Mouse (Mus musculus) layer of hippocampus, adult 2 months (tissue): Measurements from ENCODE around the gene Vmn1r139. TPM values are rescaled to one million over a fixed set of nuclear protein-coding genes. Genes with fewer than 3 reads are reported as not detected.
"Not testable (repeated sequence)": the region's sequence is repeated elsewhere in the genome, so short reads cannot be mapped to it uniquely, and the experiment has no call there.

ENCODE experiments used
- DNase-seq, 2 experiments: peaks; one replicate each; pipeline ENCODE4 v3.0.0; 2022; ENCODE audit warnings: low spot score in 2 of 2
- H3K27ac ChIP-seq: fragments of 200-600 bp; 2 replicates; pipeline ENCODE4 v1.8.1; 2022
- H3K4me3 ChIP-seq: fragments of 200-600 bp; 2 replicates; pipeline ENCODE4 v1.8.1; 2022; ENCODE audit warnings: mild to moderate bottlenecking
- long read RNA-seq, 2 experiments: library from polyadenylated mRNA; stranded (forward); transcript quantifications; one replicate each; pipeline ENCODE4 v2.0.0; 2021; ENCODE audit warnings: borderline mapping rate in 2 of 2
- total RNA-seq, 2 experiments: library from RNA; stranded (reverse); gene quantifications; 2 replicates each; pipeline ENCODE4 v1.2.3; 2021

Vmn1r139 gene
- not detected for total RNA-seq
- long read RNA-seq, experiment 1, result 0 reads
- long read RNA-seq, experiment 2, result 0 reads

- not testable (repeated sequence) for H3K27ac ChIP-seq, DNase-seq, H3K4me3 ChIP-seq
Observed at GRCm38 (mm10) chr7:22068757-22069156, at the start of gene Vmn1r139. TSS of gene Vmn1r139 (plus strand) at chr7:22069057.

- not testable (repeated sequence) for H3K27ac ChIP-seq, H3K4me3 ChIP-seq, DNase-seq
Observed at GRCm38 (mm10) chr7:22028797-22029196, 40.1 kb upstream of the Vmn1r139 start, which contains the start of gene Vmn1r138. TSS of gene Vmn1r138 (minus strand) at chr7:22028897.

- H3K4me3 ChIP-seq, DNase-seq: not testable (repeated sequence)
Observed at GRCm38 (mm10) chr7:22056205-22056604, 12.7 kb upstream of the Vmn1r139 start, which contains the start of gene Gm6176. TSS of gene Gm6176 (minus strand) at chr7:22056305.

DNA sequence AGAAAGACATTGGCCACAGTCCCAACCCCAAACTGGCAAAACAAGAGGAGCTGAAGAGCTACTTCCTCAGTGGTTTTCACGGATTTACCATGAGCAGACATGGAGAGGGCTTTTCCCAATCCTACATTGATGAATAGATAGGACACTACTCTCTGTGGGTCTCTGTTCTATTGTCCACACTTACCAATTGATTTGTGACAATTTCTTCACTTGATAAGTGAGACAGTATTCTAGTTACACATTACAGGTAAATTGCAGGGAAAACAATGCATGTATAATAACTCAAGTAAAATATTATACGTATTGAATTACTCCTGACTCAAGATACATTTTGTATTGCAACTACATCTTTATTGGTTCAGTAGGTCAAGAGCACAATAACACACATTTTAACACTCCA, 49.3 kb downstream of the Vmn1r139 start, which contains the start of gene Gm16451:
Gene Gm16451 (minus strand): TSS at position 101 of the 400 bp plus-strand sequence.
- not testable (repeated sequence) for H3K27ac ChIP-seq, DNase-seq, H3K4me3 ChIP-seq

More at GRCm38 (mm10) chr7:22056205-22056604, 12.7 kb upstream of the Vmn1r139 start, which contains the start of gene Gm6176:
- not testable (repeated sequence) for H3K27ac ChIP-seq

DNA sequence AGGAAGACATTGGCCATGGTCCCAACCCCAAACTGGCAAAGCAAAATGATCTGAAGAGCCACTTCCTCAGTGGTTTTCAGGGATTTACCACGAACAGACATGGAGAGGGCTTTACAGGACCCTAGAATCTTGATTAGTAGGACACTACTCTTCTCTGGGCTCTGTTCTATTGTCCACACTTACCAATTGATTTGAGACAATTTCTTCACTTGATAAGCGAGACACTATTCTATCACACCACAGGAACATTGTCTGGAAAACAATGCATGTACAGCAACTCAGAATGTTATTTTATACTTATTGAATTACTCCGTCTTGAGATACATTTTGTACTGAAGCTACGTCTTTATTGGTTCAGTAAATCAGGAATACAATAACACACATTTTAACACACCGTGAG, 65.8 kb downstream of the Vmn1r139 start, which contains the start of gene Gm10666:
Gene Gm10666 (minus strand): TSS at position 101 of the 400 bp plus-strand sequence.
- H3K27ac ChIP-seq, H3K4me3 ChIP-seq, DNase-seq: not testable (repeated sequence)

Other genes starting within 250 kb of the Vmn1r139 start
- gene Vmn1r135, start 236.7 kb upstream of the Vmn1r139 start, total RNA-seq, result not detected
- not detected for gene Gm5725, start 224.8 kb upstream of the Vmn1r139 start, total RNA-seq
- gene Gm5891, start 147.8 kb upstream of the Vmn1r139 start, total RNA-seq, result not detected
- not detected for gene Vmn1r137, start 74.5 kb upstream of the Vmn1r139 start, total RNA-seq
- gene Vmn1r138, start 40.2 kb upstream of the Vmn1r139 start, total RNA-seq, result not detected
- gene Gm6176, start 12.8 kb upstream of the Vmn1r139 start, total RNA-seq, result not detected
- gene Gm16451, start 49.2 kb downstream of the Vmn1r139 start, total RNA-seq, result not detected
- gene Gm10666, start 65.7 kb downstream of the Vmn1r139 start, total RNA-seq, result not detected
- not detected for gene Vmn1r142, start 95.0 kb downstream of the Vmn1r139 start, total RNA-seq
- gene Vmn1r143, start 120.3 kb downstream of the Vmn1r139 start, total RNA-seq, result not detected
- gene Gm8653, start 132.2 kb downstream of the Vmn1r139 start, total RNA-seq, result not detected
- gene Gm8453, start 160.4 kb downstream of the Vmn1r139 start, total RNA-seq, result not detected